Mouse (Mus musculus) ES-E14 (cell line): ENCODE results near the gene Atp11c.

ENCODE experiments used
- CHD2 ChIP-seq: IDR thresholded peaks from 2 replicates; pipeline ENCODE4 v1.6.1; 2014; ENCODE audit warnings: mild to moderate bottlenecking, low read depth, low read length, inconsistent platforms
- HCFC1 ChIP-seq: IDR thresholded peaks from 2 replicates; pipeline ENCODE4 v1.6.1; 2012; ENCODE audit warnings: low read length, inconsistent platforms, borderline replicate concordance; ENCODE audit not compliant: insufficient read depth
- MAFK ChIP-seq: IDR thresholded peaks from 2 replicates; pipeline ENCODE4 v1.6.1; 2014; ENCODE audit warnings: mild to moderate bottlenecking, low read depth, low read length, inconsistent platforms; ENCODE audit not compliant: insufficient read depth
- ZNF384 ChIP-seq: IDR thresholded peaks from 2 replicates; pipeline ENCODE4 v1.6.1; 2012; ENCODE audit warnings: low read depth, low read length, inconsistent platforms

- TF ChIP-seq ZNF384 = no peak
- TF ChIP-seq MAFK = no peak
- TF ChIP-seq CHD2 = no peak
- no peak for TF ChIP-seq HCFC1
Measured at GRCm38 (mm10) chrX:60255346-60255745, 337.2 kb downstream of the Atp11c start.
